Mouse (Mus musculus): ENCODE measurements around the gene Sox6. TPM values are rescaled to one million over a fixed set of nuclear protein-coding genes. Genes with fewer than 3 reads are reported as not detected.

The Sox6 gene
- polyA plus RNA-seq, 1 experiment from 2014 or later = 24.3 TPM

DNA sequence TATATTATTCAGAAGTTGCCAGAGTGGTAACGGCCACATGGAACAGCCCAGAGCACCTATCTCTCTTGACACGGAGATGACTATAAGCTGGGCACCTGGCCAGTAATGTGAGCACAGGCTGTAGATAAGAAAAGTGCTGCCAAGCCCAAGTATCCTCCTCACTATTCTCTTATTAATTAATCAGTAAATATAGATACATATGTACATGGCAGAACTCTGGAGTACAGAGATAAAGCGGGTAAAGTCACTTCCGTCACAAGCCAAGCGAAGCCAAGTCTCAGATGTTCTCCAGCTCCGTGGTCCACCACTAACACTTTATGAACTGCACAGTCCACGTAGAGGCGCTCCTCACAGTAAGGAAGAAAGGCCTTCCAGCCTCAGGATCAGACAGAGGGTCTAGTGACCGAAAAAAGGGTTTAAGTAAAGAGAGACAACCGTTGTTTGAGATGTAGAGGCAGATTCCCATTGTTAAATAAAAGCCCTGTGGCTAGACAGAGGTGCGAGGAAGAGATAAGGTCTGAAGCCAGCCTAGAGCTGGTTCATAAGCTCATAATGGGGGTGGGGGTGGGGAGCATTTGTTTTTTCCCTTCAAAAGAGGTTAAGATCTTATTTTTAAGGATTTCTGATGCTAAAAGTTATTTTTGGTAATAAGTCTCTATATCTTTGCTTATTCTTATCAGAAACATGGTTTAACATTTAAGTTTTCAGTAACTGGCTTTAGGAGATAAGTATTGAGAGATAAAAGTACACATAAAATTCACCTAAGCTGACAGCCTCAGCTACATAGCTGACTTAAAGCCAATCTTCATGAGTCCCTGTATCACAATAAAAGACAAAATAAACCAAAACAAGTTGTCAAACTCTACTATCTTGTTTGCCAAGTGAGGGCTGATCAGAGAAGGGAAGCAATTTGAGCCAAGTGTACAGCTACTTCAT, 207.4 kb downstream of the Sox6 start:
- no peaks in the 10 kb centered on the region for H3K36me3 ChIP-seq (ENCODE audit: insufficient read depth, low read length)
- DNase-seq (ENCODE audit: low spot score) (no peak), ATAC-seq (replicated peaks; ENCODE audit: low FRiP score, low read depth) (no peak)
- no peak for TF ChIP-seq CTCF (IDR thresholded peaks at IDR 0.05; ENCODE audit: low read depth)
- no peaks in the 10 kb centered on the region for H3K9me3 ChIP-seq (replicated peaks; ENCODE audit: low read length)
- no peak overlapping the region for H3K4me2 ChIP-seq (ENCODE audit: low read length)
- H3K9ac ChIP-seq (ENCODE audit: low read depth, low read length) = no peak overlapping the region
- H3K4me3 ChIP-seq (replicated peaks; ENCODE audit: low read depth, low read length) = no peak overlapping the region
- no peaks in the 10 kb centered on the region for H3K4me1 ChIP-seq (replicated peaks; ENCODE audit: insufficient read depth, low read length)
- WGBS = 82% methylated on average over 11 of the region's 11 CpGs
- no peaks in the 10 kb centered on the region for H3K27me3 ChIP-seq (ENCODE audit: insufficient read depth, low read length)
- H3K27ac ChIP-seq = no peak overlapping the region

DNA sequence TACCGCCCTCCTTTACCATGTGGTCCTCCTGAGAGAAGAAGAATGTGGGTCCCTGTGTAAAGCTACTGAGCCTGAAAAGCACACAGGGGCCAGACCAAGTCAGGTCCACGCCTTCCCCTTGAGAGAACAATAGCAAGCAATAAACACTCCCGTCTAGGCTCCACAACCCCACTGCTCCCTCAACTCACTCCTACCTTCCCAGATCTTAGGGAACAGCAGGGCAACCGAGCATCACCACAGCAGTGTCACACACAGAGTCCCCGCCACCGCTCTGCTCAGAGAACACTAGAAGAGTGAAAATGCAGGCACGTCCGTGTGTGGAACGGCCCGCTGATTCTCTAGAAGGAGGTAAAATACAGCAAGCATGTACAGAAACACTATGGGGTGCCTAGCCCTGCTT, 208.2 kb downstream of the Sox6 start:
- 33% methylated on average over 10 of the region's 10 CpGs for WGBS
- Histone ChIP-seq H3K27me3 (ENCODE audit: insufficient read depth, low read length) (no peaks in the 10 kb centered on the region), H3K4me3 (replicated peaks; ENCODE audit: low read depth, low read length) (no peak overlapping the region), H3K4me1 (replicated peaks; ENCODE audit: insufficient read depth, low read length) (0 out of 2 replicates have a peak, but pooled peaks cover 2% of the 10 kb centered on the region), H3K9me3 (replicated peaks; ENCODE audit: low read length) (no peaks in the 10 kb centered on the region), H3K27ac (no peak overlapping the region), H3K36me3 (ENCODE audit: insufficient read depth, low read length) (no peaks in the 10 kb centered on the region), H3K9ac (ENCODE audit: low read depth, low read length) (no peak overlapping the region), H3K4me2 (ENCODE audit: low read length) (no peak overlapping the region)
- no peak for ATAC-seq (replicated peaks; ENCODE audit: low FRiP score, low read depth)
- TF ChIP-seq CTCF (IDR thresholded peaks at IDR 0.05; ENCODE audit: low read depth) = no peak
- no peak for DNase-seq (ENCODE audit: low spot score)

DNA sequence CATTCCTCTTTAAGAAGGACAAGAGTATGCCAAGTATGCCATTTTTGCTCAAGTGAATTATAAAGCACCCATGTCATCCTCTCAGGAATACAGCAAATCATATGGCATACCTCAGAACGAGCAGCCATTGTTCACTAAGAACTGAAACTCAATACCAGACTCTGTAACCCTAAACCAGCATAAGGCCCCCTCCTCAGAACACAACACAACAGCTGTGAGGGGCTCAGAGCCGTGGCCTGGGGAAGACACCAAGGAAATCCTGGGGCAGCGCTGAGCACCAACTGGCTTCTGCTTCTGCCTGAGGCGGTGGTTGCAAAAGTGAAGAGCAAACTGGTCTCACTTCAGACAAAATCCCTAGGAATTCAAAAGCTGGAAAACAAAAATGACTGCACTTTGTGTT, 208.8 kb downstream of the Sox6 start:
- ATAC-seq (replicated peaks; ENCODE audit: low FRiP score, low read depth) = no peak
- WGBS = 32% methylated on average over 4 of the region's 4 CpGs
- Histone ChIP-seq H3K4me2 (ENCODE audit: low read length) (no peak overlapping the region), H3K9ac (ENCODE audit: low read depth, low read length) (no peak overlapping the region), H3K36me3 (ENCODE audit: insufficient read depth, low read length) (no peaks in the 10 kb centered on the region), H3K4me1 (replicated peaks; ENCODE audit: insufficient read depth, low read length) (0 out of 2 replicates have a peak, but pooled peaks cover 4% of the 10 kb centered on the region), H3K27me3 (ENCODE audit: insufficient read depth, low read length) (no peaks in the 10 kb centered on the region), H3K9me3 (replicated peaks; ENCODE audit: low read length) (no peaks in the 10 kb centered on the region), H3K27ac (no peak overlapping the region), H3K4me3 (replicated peaks; ENCODE audit: low read depth, low read length) (no peak overlapping the region)
- TF ChIP-seq CTCF (IDR thresholded peaks at IDR 0.05; ENCODE audit: low read depth) = no peak
- no peak for DNase-seq (ENCODE audit: low spot score)

DNA sequence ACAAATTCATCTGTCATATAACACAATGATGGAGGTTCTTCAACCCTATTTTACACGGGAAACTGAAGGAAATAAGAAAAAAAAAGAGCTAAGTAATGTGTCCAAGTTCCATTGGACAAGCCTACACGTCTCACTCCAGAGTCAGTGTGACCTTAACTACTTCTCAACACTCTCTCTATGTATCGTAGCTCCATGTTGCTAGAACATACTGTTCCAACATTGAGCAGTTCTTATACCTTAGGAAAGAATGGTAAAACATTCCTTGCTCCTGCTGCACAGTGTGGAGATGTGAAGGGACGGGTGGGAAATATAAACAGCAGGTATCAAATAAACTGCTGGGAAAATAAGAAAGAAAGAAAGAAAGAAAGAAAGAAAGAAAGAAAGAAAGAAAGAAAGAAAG, 209.3 kb downstream of the Sox6 start:
- TF ChIP-seq CTCF (IDR thresholded peaks at IDR 0.05; ENCODE audit: low read depth) = no peak
- Histone ChIP-seq H3K4me1 (replicated peaks; ENCODE audit: insufficient read depth, low read length) (0 out of 2 replicates have a peak, but pooled peaks cover 4% of the 10 kb centered on the region), H3K9ac (ENCODE audit: low read depth, low read length) (no peak overlapping the region), H3K27me3 (ENCODE audit: insufficient read depth, low read length) (no peaks in the 10 kb centered on the region), H3K36me3 (ENCODE audit: insufficient read depth, low read length) (no peaks in the 10 kb centered on the region), H3K27ac (no peak overlapping the region), H3K9me3 (replicated peaks; ENCODE audit: low read length) (no peaks in the 10 kb centered on the region), H3K4me3 (replicated peaks; ENCODE audit: low read depth, low read length) (no peak overlapping the region), H3K4me2 (ENCODE audit: low read length) (no peak overlapping the region)
- WGBS = 79% methylated on average over 4 of the region's 4 CpGs
- DNase-seq (ENCODE audit: low spot score) (no peak), ATAC-seq (replicated peaks; ENCODE audit: low FRiP score, low read depth) (no peak)

DNA sequence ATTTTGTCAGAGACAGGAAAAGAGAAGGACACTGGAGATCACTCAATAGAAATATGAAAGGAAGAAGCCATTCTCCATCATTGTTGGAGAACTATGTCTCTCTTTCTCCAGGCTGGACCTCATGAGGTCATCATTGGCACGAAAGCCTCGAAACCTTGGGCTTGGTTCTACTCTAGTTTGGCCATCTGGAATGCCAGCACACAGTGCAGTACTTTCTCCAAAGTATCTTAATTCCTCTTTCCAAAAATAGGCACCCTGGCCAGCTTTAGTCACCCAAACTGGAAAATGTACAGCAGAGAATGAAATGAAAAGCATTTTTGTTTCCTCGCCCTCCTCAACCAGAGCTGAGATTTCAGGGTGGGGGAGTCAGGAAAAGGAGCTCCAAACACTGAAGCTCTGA, 213.3 kb downstream of the Sox6 start:
- Histone ChIP-seq H3K4me2 (ENCODE audit: low read length) (no peak overlapping the region), H3K27me3 (ENCODE audit: insufficient read depth, low read length) (no peaks in the 10 kb centered on the region), H3K9ac (ENCODE audit: low read depth, low read length) (no peak overlapping the region), H3K4me1 (replicated peaks; ENCODE audit: insufficient read depth, low read length) (0 out of 2 replicates have a peak, but pooled peaks cover 4% of the 10 kb centered on the region), H3K27ac (no peak overlapping the region), H3K4me3 (replicated peaks; ENCODE audit: low read depth, low read length) (no peak overlapping the region), H3K36me3 (ENCODE audit: insufficient read depth, low read length) (no peaks in the 10 kb centered on the region), H3K9me3 (replicated peaks; ENCODE audit: low read length) (no peaks in the 10 kb centered on the region)
- 81% methylated on average over 3 of the region's 3 CpGs for WGBS
- no peak for TF ChIP-seq CTCF (IDR thresholded peaks at IDR 0.05; ENCODE audit: low read depth)
- DNase-seq (ENCODE audit: low spot score) (peak; percentile 5), ATAC-seq (replicated peaks; ENCODE audit: low FRiP score, low read depth) (no peak)

DNA sequence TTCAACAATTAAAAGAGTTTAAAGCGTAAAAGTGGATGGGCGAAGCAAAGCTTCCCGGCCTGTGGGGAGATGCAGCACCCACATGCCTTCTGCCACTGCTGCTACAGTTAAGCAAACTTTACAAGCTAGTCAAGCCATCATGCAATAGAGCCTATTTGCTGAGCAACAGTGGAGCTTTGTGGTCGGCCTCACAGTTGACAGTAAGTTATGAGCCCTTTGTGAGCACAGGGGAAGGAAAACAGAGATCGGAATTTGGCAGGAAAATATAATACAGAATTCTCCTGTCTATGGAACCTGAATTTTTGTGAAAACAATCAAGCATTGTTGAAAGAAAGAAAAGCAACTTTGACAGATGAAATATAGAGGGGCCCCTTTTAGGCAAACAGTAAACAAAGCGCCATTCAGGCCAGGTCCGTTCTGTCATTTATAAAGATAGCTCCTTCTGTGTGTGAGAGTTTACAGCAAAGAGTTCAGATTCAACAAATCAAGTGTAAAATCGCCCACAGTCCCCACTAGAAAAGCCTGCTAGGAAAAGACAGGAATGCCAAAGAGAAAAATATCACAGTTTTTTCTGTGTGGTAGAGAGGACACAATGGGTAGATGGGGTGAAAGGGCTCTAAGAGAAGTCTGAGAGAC, 213.9 kb downstream of the Sox6 start:
- DNase-seq (ENCODE audit: low spot score) (peak; percentile 70), ATAC-seq (replicated peaks; ENCODE audit: low FRiP score, low read depth) (no peak)
- Histone ChIP-seq H3K27me3 (ENCODE audit: insufficient read depth, low read length) (no peaks in the 10 kb centered on the region), H3K4me2 (ENCODE audit: low read length) (no peak overlapping the region), H3K4me1 (replicated peaks; ENCODE audit: insufficient read depth, low read length) (0 out of 2 replicates have a peak, but pooled peaks cover 4% of the 10 kb centered on the region), H3K9ac (ENCODE audit: low read depth, low read length) (no peak overlapping the region), H3K4me3 (replicated peaks; ENCODE audit: low read depth, low read length) (no peak overlapping the region), H3K9me3 (replicated peaks; ENCODE audit: low read length) (no peaks in the 10 kb centered on the region), H3K27ac (no peak overlapping the region), H3K36me3 (ENCODE audit: insufficient read depth, low read length) (no peaks in the 10 kb centered on the region)
- WGBS = 45% methylated on average over 8 of the region's 8 CpGs
- TF ChIP-seq CTCF (IDR thresholded peaks at IDR 0.05; ENCODE audit: low read depth) = no peak

Data from kidney, postnatal 0 days (tissue).